Mouse (Mus musculus) naive thymus-derived CD4-positive, alpha-beta T cell, adult 2 months (primary cell): ENCODE data around the gene Gtsf1l.
"Not testable (repeated sequence)": the region's sequence is repeated elsewhere in the genome, so short reads cannot be mapped to it uniquely, and the experiment has no call there.

ENCODE experiments used
- DNase-seq: peaks from one replicate; pipeline ENCODE4 v3.0.0-alpha.2; 2011; ENCODE audit warnings: low read depth

The Gtsf1l gene

GRCm38 (mm10) chr2:163085047-163085446 is 2.6 kb downstream of the Gtsf1l start:
- DNase-seq, result no peak

GRCm38 (mm10) chr2:163084519-163084918 is 3.1 kb downstream of the Gtsf1l start:
- DNase-seq, result no peak

- no peak for DNase-seq
Measured at GRCm38 (mm10) chr2:163082591-163082990, 5.1 kb downstream of the Gtsf1l start.

- DNase-seq, result no peak
Measured at GRCm38 (mm10) chr2:163079041-163079440, 8.6 kb downstream of the Gtsf1l start.

GRCm38 (mm10) chr2:163075234-163075633 is 12.4 kb downstream of the Gtsf1l start:
- no peak for DNase-seq

- DNase-seq, result no peak
Measured at GRCm38 (mm10) chr2:163074808-163075207, 12.8 kb downstream of the Gtsf1l start.

GRCm38 (mm10) chr2:163074006-163074405 is 13.6 kb downstream of the Gtsf1l start:
- DNase-seq, result no peak

GRCm38 (mm10) chr2:163073023-163073757 is 14.5 kb downstream of the Gtsf1l start:
- DNase-seq, result no peak

- no peak for DNase-seq
Measured at GRCm38 (mm10) chr2:163071590-163071989, 16.1 kb downstream of the Gtsf1l start.

- no peak for DNase-seq
Measured at GRCm38 (mm10) chr2:163070213-163070612, 17.4 kb downstream of the Gtsf1l start.

GRCm38 (mm10) chr2:163067233-163067632 is 20.4 kb downstream of the Gtsf1l start:
- DNase-seq, result no peak

GRCm38 (mm10) chr2:163066326-163066725 is 21.3 kb downstream of the Gtsf1l start:
- DNase-seq, result no peak

- no peak for DNase-seq
Measured at GRCm38 (mm10) chr2:163062119-163062508, 25.5 kb downstream of the Gtsf1l start.

GRCm38 (mm10) chr2:163061203-163062118 is 26.2 kb downstream of the Gtsf1l start:
- DNase-seq, result no peak

- no peak for DNase-seq
Measured at GRCm38 (mm10) chr2:163060630-163061029, 27.0 kb downstream of the Gtsf1l start.

GRCm38 (mm10) chr2:163058981-163059380 is 28.7 kb downstream of the Gtsf1l start:
- DNase-seq, result not testable (repeated sequence)

GRCm38 (mm10) chr2:163056584-163056983 is 31.1 kb downstream of the Gtsf1l start:
- DNase-seq, result no peak

- no peak for DNase-seq
Measured at GRCm38 (mm10) chr2:163055715-163056114, 31.9 kb downstream of the Gtsf1l start.

GRCm38 (mm10) chr2:163054891-163055494 is 32.7 kb downstream of the Gtsf1l start:
- peak; percentile 34 for DNase-seq

- peak; percentile 94 for DNase-seq
Measured at GRCm38 (mm10) chr2:163054335-163054840, 33.3 kb downstream of the Gtsf1l start, which contains the start of gene Mybl2. TSS of gene Mybl2 (plus strand) at chr2:163054687.

- DNase-seq, result no peak
Measured at GRCm38 (mm10) chr2:163052826-163053225, 34.8 kb downstream of the Gtsf1l start.

- no peak for DNase-seq
Measured at GRCm38 (mm10) chr2:163052101-163052500, 35.6 kb downstream of the Gtsf1l start.
